Mouse (Mus musculus): ENCODE measurements at regions not wholly inside any gene's neighbourhood (a gene's known extent, or its start where the extent isn't known, plus 50 kb on each side); places are given as distances from the start of the nearest gene placed in this dataset.
A peak's percentile ranks its signal among the peaks of the same experiment; 100 is the strongest.

- H3K36me3 ChIP-seq (ENCODE audit: control insufficient read depth, insufficient read depth, low read length): no peaks in the 10 kb centered on the region
- DNase-seq (ENCODE audit: low spot score): peak; percentile 16
- H3K9me3 ChIP-seq (ENCODE audit: control insufficient read depth, low read length): no peaks in the 10 kb centered on the region
- H3K27me3 ChIP-seq (replicated peaks; ENCODE audit: control insufficient read depth, insufficient read depth, low read length): no peaks in the 10 kb centered on the region
- 57% methylated on average over 8 of the region's 8 CpGs for WGBS
- no peak overlapping the region for H3K4me2 ChIP-seq (ENCODE audit: low read depth, low read length)
- H3K4me1 ChIP-seq (ENCODE audit: control insufficient read depth, insufficient read depth, low read length): peaks cover 4% of the 10 kb centered on the region; the same call in 1 of the 2 replicates
- H3K9ac ChIP-seq (ENCODE audit: low read depth, low read length): no peak overlapping the region
- H3K4me3 ChIP-seq (ENCODE audit: low read depth, low read length): no peak overlapping the region
- H3K27ac ChIP-seq (replicated peaks; ENCODE audit: low read depth, low read length): no peak overlapping the region
- no peak for ATAC-seq (ENCODE audit: low read depth)
These were observed 179.7 kb downstream of the Mylk4 start for GRCm38 (mm10) chr13:32603925-32604590.

- 49% methylated on average over 5 of the region's 5 CpGs for WGBS
- peaks cover 4% of the 10 kb centered on the region; the same call in 1 of the 2 replicates for H3K4me1 ChIP-seq (ENCODE audit: control insufficient read depth, insufficient read depth, low read length)
- H3K27ac ChIP-seq (replicated peaks; ENCODE audit: low read depth, low read length): 0 out of 2 replicates have a peak overlapping the region, but pooled peaks have one; percentile 23
- ATAC-seq (ENCODE audit: low read depth): no peak
- H3K9ac ChIP-seq (ENCODE audit: low read depth, low read length): no peak overlapping the region
- no peak overlapping the region for H3K4me2 ChIP-seq (ENCODE audit: low read depth, low read length)
- H3K27me3 ChIP-seq (replicated peaks; ENCODE audit: control insufficient read depth, insufficient read depth, low read length): no peaks in the 10 kb centered on the region
- H3K9me3 ChIP-seq (ENCODE audit: control insufficient read depth, low read length): no peaks in the 10 kb centered on the region
- DNase-seq (ENCODE audit: low spot score): no peak
- no peaks in the 10 kb centered on the region for H3K36me3 ChIP-seq (ENCODE audit: control insufficient read depth, insufficient read depth, low read length)
- H3K4me3 ChIP-seq (ENCODE audit: low read depth, low read length): no peak overlapping the region
These were observed 182.4 kb downstream of the Mylk4 start for GRCm38 (mm10) chr13:32601315-32601714.

- Histone ChIP-seq H3K9ac (ENCODE audit: low read depth, low read length) (no peak overlapping the region), H3K36me3 (ENCODE audit: control insufficient read depth, insufficient read depth, low read length) (no peaks in the 10 kb centered on the region), H3K27me3 (replicated peaks; ENCODE audit: control insufficient read depth, insufficient read depth, low read length) (no peaks in the 10 kb centered on the region), H3K9me3 (ENCODE audit: control insufficient read depth, low read length) (peaks cover under 1% of the 10 kb centered on the region; the same call in 1 of the 2 replicates), H3K4me3 (ENCODE audit: low read depth, low read length) (no peak overlapping the region), H3K4me2 (ENCODE audit: low read depth, low read length) (no peak overlapping the region), H3K4me1 (ENCODE audit: control insufficient read depth, insufficient read depth, low read length) (no peaks in the 10 kb centered on the region), H3K27ac (replicated peaks; ENCODE audit: low read depth, low read length) (no peak overlapping the region)
- 87% methylated on average over 7 of the region's 7 CpGs for WGBS
- DNase-seq (ENCODE audit: low spot score) (no peak), ATAC-seq (ENCODE audit: low read depth) (no peak)
These were observed 190.1 kb downstream of the Mylk4 start for GRCm38 (mm10) chr13:32593611-32594010.

GRCm38 (mm10) chr13:32593131-32593530 lies 190.6 kb downstream of the Mylk4 start:
- 89% methylated on average over 5 of the region's 5 CpGs for WGBS
- Histone ChIP-seq H3K4me3 (ENCODE audit: low read depth, low read length) (no peak overlapping the region), H3K4me2 (ENCODE audit: low read depth, low read length) (no peak overlapping the region), H3K27ac (replicated peaks; ENCODE audit: low read depth, low read length) (no peak overlapping the region), H3K4me1 (ENCODE audit: control insufficient read depth, insufficient read depth, low read length) (no peaks in the 10 kb centered on the region), H3K36me3 (ENCODE audit: control insufficient read depth, insufficient read depth, low read length) (no peaks in the 10 kb centered on the region), H3K9me3 (ENCODE audit: control insufficient read depth, low read length) (peaks cover 3% of the 10 kb centered on the region; the same call in 1 of the 2 replicates), H3K27me3 (replicated peaks; ENCODE audit: control insufficient read depth, insufficient read depth, low read length) (no peaks in the 10 kb centered on the region), H3K9ac (ENCODE audit: low read depth, low read length) (no peak overlapping the region)
- DNase-seq (ENCODE audit: low spot score): no peak
- ATAC-seq (ENCODE audit: low read depth): no peak

GRCm38 (mm10) chr13:32581598-32581997 lies 202.2 kb downstream of the Mylk4 start:
- Histone ChIP-seq H3K27ac (replicated peaks; ENCODE audit: low read depth, low read length) (no peak overlapping the region), H3K27me3 (replicated peaks; ENCODE audit: control insufficient read depth, insufficient read depth, low read length) (no peaks in the 10 kb centered on the region), H3K9ac (ENCODE audit: low read depth, low read length) (no peak overlapping the region), H3K9me3 (ENCODE audit: control insufficient read depth, low read length) (no peaks in the 10 kb centered on the region), H3K4me3 (ENCODE audit: low read depth, low read length) (no peak overlapping the region), H3K4me1 (ENCODE audit: control insufficient read depth, insufficient read depth, low read length) (no peaks in the 10 kb centered on the region), H3K36me3 (ENCODE audit: control insufficient read depth, insufficient read depth, low read length) (no peaks in the 10 kb centered on the region), H3K4me2 (ENCODE audit: low read depth, low read length) (no peak overlapping the region)
- DNase-seq (ENCODE audit: low spot score) (no peak), ATAC-seq (ENCODE audit: low read depth) (no peak)

GRCm38 (mm10) chr13:32567850-32568249 lies 215.9 kb downstream of the Mylk4 start:
- 47% methylated on average over 2 of the region's 2 CpGs for WGBS
- DNase-seq (ENCODE audit: low spot score): peak; percentile 64
- 0 out of 2 replicates have a peak overlapping the region, but pooled peaks have one; percentile 42 for H3K27ac ChIP-seq (replicated peaks; ENCODE audit: low read depth, low read length)
- no peak overlapping the region for H3K4me3 ChIP-seq (ENCODE audit: low read depth, low read length)
- no peak overlapping the region for H3K9ac ChIP-seq (ENCODE audit: low read depth, low read length)
- no peaks in the 10 kb centered on the region for H3K4me1 ChIP-seq (ENCODE audit: control insufficient read depth, insufficient read depth, low read length)
- H3K9me3 ChIP-seq (ENCODE audit: control insufficient read depth, low read length): no peaks in the 10 kb centered on the region
- peak; percentile 33; the same call in 1 of the 2 replicates for ATAC-seq (ENCODE audit: low read depth)
- H3K4me2 ChIP-seq (ENCODE audit: low read depth, low read length): no peak overlapping the region
- H3K27me3 ChIP-seq (replicated peaks; ENCODE audit: control insufficient read depth, insufficient read depth, low read length): no peaks in the 10 kb centered on the region
- H3K36me3 ChIP-seq (ENCODE audit: control insufficient read depth, insufficient read depth, low read length): no peaks in the 10 kb centered on the region

GRCm38 (mm10) chr13:32560666-32561065 lies 222.1 kb upstream of the Gmds start:
- H3K9ac ChIP-seq (ENCODE audit: low read depth, low read length): no peak overlapping the region
- H3K36me3 ChIP-seq (ENCODE audit: control insufficient read depth, insufficient read depth, low read length): no peaks in the 10 kb centered on the region
- H3K4me3 ChIP-seq (ENCODE audit: low read depth, low read length): no peak overlapping the region
- H3K27ac ChIP-seq (replicated peaks; ENCODE audit: low read depth, low read length): no peak overlapping the region
- no peaks in the 10 kb centered on the region for H3K27me3 ChIP-seq (replicated peaks; ENCODE audit: control insufficient read depth, insufficient read depth, low read length)
- H3K4me1 ChIP-seq (ENCODE audit: control insufficient read depth, insufficient read depth, low read length): no peaks in the 10 kb centered on the region
- H3K4me2 ChIP-seq (ENCODE audit: low read depth, low read length): no peak overlapping the region
- ATAC-seq (ENCODE audit: low read depth): no peak
- 0 out of 2 replicates have a peak, but pooled peaks cover 8% of the 10 kb centered on the region for H3K9me3 ChIP-seq (ENCODE audit: control insufficient read depth, low read length)
- no peak for DNase-seq (ENCODE audit: low spot score)

- Histone ChIP-seq H3K4me1 (ENCODE audit: control insufficient read depth, insufficient read depth, low read length) (peaks cover 13% of the 10 kb centered on the region), H3K4me2 (ENCODE audit: low read depth, low read length) (no peak overlapping the region), H3K9me3 (ENCODE audit: control insufficient read depth, low read length) (0 out of 2 replicates have a peak, but pooled peaks cover 4% of the 10 kb centered on the region), H3K9ac (ENCODE audit: low read depth, low read length) (no peak overlapping the region), H3K36me3 (ENCODE audit: control insufficient read depth, insufficient read depth, low read length) (no peaks in the 10 kb centered on the region), H3K27me3 (replicated peaks; ENCODE audit: control insufficient read depth, insufficient read depth, low read length) (no peaks in the 10 kb centered on the region), H3K4me3 (ENCODE audit: low read depth, low read length) (no peak overlapping the region), H3K27ac (replicated peaks; ENCODE audit: low read depth, low read length) (no peak overlapping the region)
- no peak for DNase-seq (ENCODE audit: low spot score)
- 80% methylated on average over 2 of the region's 2 CpGs for WGBS
- ATAC-seq (ENCODE audit: low read depth): no peak
These were observed 217.9 kb upstream of the Gmds start for GRCm38 (mm10) chr13:32556396-32556795.

GRCm38 (mm10) chr13:32555064-32555463 lies 216.5 kb upstream of the Gmds start:
- no peak for DNase-seq (ENCODE audit: low spot score)
- Histone ChIP-seq H3K4me3 (ENCODE audit: low read depth, low read length) (no peak overlapping the region), H3K27ac (replicated peaks; ENCODE audit: low read depth, low read length) (no peak overlapping the region), H3K9ac (ENCODE audit: low read depth, low read length) (no peak overlapping the region), H3K4me2 (ENCODE audit: low read depth, low read length) (no peak overlapping the region), H3K9me3 (ENCODE audit: control insufficient read depth, low read length) (no peaks in the 10 kb centered on the region), H3K27me3 (replicated peaks; ENCODE audit: control insufficient read depth, insufficient read depth, low read length) (no peaks in the 10 kb centered on the region), H3K36me3 (ENCODE audit: control insufficient read depth, insufficient read depth, low read length) (no peaks in the 10 kb centered on the region), H3K4me1 (ENCODE audit: control insufficient read depth, insufficient read depth, low read length) (peaks cover 13% of the 10 kb centered on the region)
- WGBS: 100% methylated on average over 1 of the region's 1 CpGs
- no peak for ATAC-seq (ENCODE audit: low read depth)
